Mouse (Mus musculus): ENCODE results near the gene Opn3. TPM values are rescaled to one million over a fixed set of nuclear protein-coding genes. Genes with fewer than 3 reads are reported as not detected.

Opn3 gene
- 7.4 and 12.6 TPM in 2 replicates for polyA plus RNA-seq (2014; fragmentation: Nextera tagmentation; extraction: Ambion mirVana)

GRCm38 (mm10) chr1:175692246-175692996 lies at the start of gene Opn3, which contains the start of gene Chml:
Gene Opn3, minus strand, starts transcription at chr1:175692776.
Gene Chml, minus strand, starts transcription at chr1:175692901.
- ATAC-seq (ENCODE audit: insufficient number of reproducible peaks, insufficient read depth, low FRiP score, low read depth), result peak; percentile 97
- Histone ChIP-seq H3K36me3 (ENCODE audit: control insufficient read depth, insufficient read depth, low read length) (no peaks in the 10 kb centered on the region), H3K27me3 (ENCODE audit: control insufficient read depth, insufficient read depth, low read length) (no peaks in the 10 kb centered on the region), H3K9ac (replicated peaks; ENCODE audit: low read depth, low read length) (peak within 1 kb of the TSS; percentile 74), H3K27ac (ENCODE audit: low read length) (peak within 1 kb of the TSS; percentile 66), H3K4me3 (ENCODE audit: low read depth, low read length) (peak within 1 kb of the TSS; percentile 80), H3K9me3 (ENCODE audit: control insufficient read depth, low read depth, low read length) (no peaks in the 10 kb centered on the region), H3K4me1 (ENCODE audit: control insufficient read depth, insufficient read depth, low read length) (peaks cover 3% of the 10 kb centered on the region; the same call in 1 of the 2 replicates), H3K4me2 (replicated peaks; ENCODE audit: low read depth, low read length) (peak within 1 kb of the TSS; percentile 81)
- WGBS, result under 1% methylated on average over 59 of the region's 73 CpGs

GRCm38 (mm10) chr1:175725771-175726170 lies 33.2 kb upstream of the Opn3 start:
- H3K9ac ChIP-seq (replicated peaks; ENCODE audit: low read depth, low read length), result no peak overlapping the region
- no peaks in the 10 kb centered on the region for H3K9me3 ChIP-seq (ENCODE audit: control insufficient read depth, low read depth, low read length)
- H3K27ac ChIP-seq (ENCODE audit: low read length), result no peak overlapping the region
- H3K27me3 ChIP-seq (ENCODE audit: control insufficient read depth, insufficient read depth, low read length), result no peaks in the 10 kb centered on the region
- H3K4me3 ChIP-seq (ENCODE audit: low read depth, low read length), result no peak overlapping the region
- no peaks in the 10 kb centered on the region for H3K4me1 ChIP-seq (ENCODE audit: control insufficient read depth, insufficient read depth, low read length)
- H3K36me3 ChIP-seq (ENCODE audit: control insufficient read depth, insufficient read depth, low read length), result no peaks in the 10 kb centered on the region
- H3K4me2 ChIP-seq (replicated peaks; ENCODE audit: low read depth, low read length), result no peak overlapping the region
- 29% methylated on average over 7 of the region's 7 CpGs for WGBS
- ATAC-seq (ENCODE audit: insufficient number of reproducible peaks, insufficient read depth, low FRiP score, low read depth), result peak; percentile 69; the same call in 1 of the 2 replicates

- Histone ChIP-seq H3K9ac (replicated peaks; ENCODE audit: low read depth, low read length) (no peak overlapping the region), H3K27ac (ENCODE audit: low read length) (no peak overlapping the region), H3K9me3 (ENCODE audit: control insufficient read depth, low read depth, low read length) (no peaks in the 10 kb centered on the region), H3K36me3 (ENCODE audit: control insufficient read depth, insufficient read depth, low read length) (no peaks in the 10 kb centered on the region), H3K4me1 (ENCODE audit: control insufficient read depth, insufficient read depth, low read length) (no peaks in the 10 kb centered on the region), H3K4me2 (replicated peaks; ENCODE audit: low read depth, low read length) (no peak overlapping the region), H3K27me3 (ENCODE audit: control insufficient read depth, insufficient read depth, low read length) (no peaks in the 10 kb centered on the region), H3K4me3 (ENCODE audit: low read depth, low read length) (no peak overlapping the region)
- WGBS, result 84% methylated on average over 9 of the region's 9 CpGs
- no peak for ATAC-seq (ENCODE audit: insufficient number of reproducible peaks, insufficient read depth, low FRiP score, low read depth)
Measured at GRCm38 (mm10) chr1:175716832-175717231, 24.3 kb upstream of the Opn3 start.

- H3K27me3 ChIP-seq (ENCODE audit: control insufficient read depth, insufficient read depth, low read length), result no peaks in the 10 kb centered on the region
- H3K9me3 ChIP-seq (ENCODE audit: control insufficient read depth, low read depth, low read length), result no peaks in the 10 kb centered on the region
- no peaks in the 10 kb centered on the region for H3K4me1 ChIP-seq (ENCODE audit: control insufficient read depth, insufficient read depth, low read length)
- H3K4me2 ChIP-seq (replicated peaks; ENCODE audit: low read depth, low read length), result no peak overlapping the region
- no peak overlapping the region for H3K9ac ChIP-seq (replicated peaks; ENCODE audit: low read depth, low read length)
- 76% methylated on average over 11 of the region's 11 CpGs for WGBS
- H3K36me3 ChIP-seq (ENCODE audit: control insufficient read depth, insufficient read depth, low read length), result no peaks in the 10 kb centered on the region
- no peak for ATAC-seq (ENCODE audit: insufficient number of reproducible peaks, insufficient read depth, low FRiP score, low read depth)
- H3K27ac ChIP-seq (ENCODE audit: low read length), result no peak overlapping the region
- no peak overlapping the region for H3K4me3 ChIP-seq (ENCODE audit: low read depth, low read length)
Measured at GRCm38 (mm10) chr1:175712338-175712909, 19.8 kb upstream of the Opn3 start.

GRCm38 (mm10) chr1:175708013-175708412 lies 15.4 kb upstream of the Opn3 start:
- no peaks in the 10 kb centered on the region for H3K27me3 ChIP-seq (ENCODE audit: control insufficient read depth, insufficient read depth, low read length)
- no peaks in the 10 kb centered on the region for H3K9me3 ChIP-seq (ENCODE audit: control insufficient read depth, low read depth, low read length)
- H3K4me1 ChIP-seq (ENCODE audit: control insufficient read depth, insufficient read depth, low read length), result no peaks in the 10 kb centered on the region
- no peak overlapping the region for H3K4me3 ChIP-seq (ENCODE audit: low read depth, low read length)
- no peaks in the 10 kb centered on the region for H3K36me3 ChIP-seq (ENCODE audit: control insufficient read depth, insufficient read depth, low read length)
- no peak overlapping the region for H3K4me2 ChIP-seq (replicated peaks; ENCODE audit: low read depth, low read length)
- H3K9ac ChIP-seq (replicated peaks; ENCODE audit: low read depth, low read length), result no peak overlapping the region
- ATAC-seq (ENCODE audit: insufficient number of reproducible peaks, insufficient read depth, low FRiP score, low read depth), result no peak
- no peak overlapping the region for H3K27ac ChIP-seq (ENCODE audit: low read length)

GRCm38 (mm10) chr1:175707599-175707998 lies 15.0 kb upstream of the Opn3 start:
- H3K27ac ChIP-seq (ENCODE audit: low read length), result no peak overlapping the region
- no peak for ATAC-seq (ENCODE audit: insufficient number of reproducible peaks, insufficient read depth, low FRiP score, low read depth)
- no peaks in the 10 kb centered on the region for H3K4me1 ChIP-seq (ENCODE audit: control insufficient read depth, insufficient read depth, low read length)
- 65% methylated on average over 5 of the region's 5 CpGs for WGBS
- H3K4me2 ChIP-seq (replicated peaks; ENCODE audit: low read depth, low read length), result no peak overlapping the region
- H3K4me3 ChIP-seq (ENCODE audit: low read depth, low read length), result no peak overlapping the region
- H3K36me3 ChIP-seq (ENCODE audit: control insufficient read depth, insufficient read depth, low read length), result no peaks in the 10 kb centered on the region
- H3K9me3 ChIP-seq (ENCODE audit: control insufficient read depth, low read depth, low read length), result no peaks in the 10 kb centered on the region
- H3K27me3 ChIP-seq (ENCODE audit: control insufficient read depth, insufficient read depth, low read length), result no peaks in the 10 kb centered on the region
- no peak overlapping the region for H3K9ac ChIP-seq (replicated peaks; ENCODE audit: low read depth, low read length)

- no peaks in the 10 kb centered on the region for H3K4me1 ChIP-seq (ENCODE audit: control insufficient read depth, insufficient read depth, low read length)
- WGBS, result 61% methylated on average over 4 of the region's 4 CpGs
- H3K9ac ChIP-seq (replicated peaks; ENCODE audit: low read depth, low read length), result no peak overlapping the region
- no peak overlapping the region for H3K4me3 ChIP-seq (ENCODE audit: low read depth, low read length)
- H3K36me3 ChIP-seq (ENCODE audit: control insufficient read depth, insufficient read depth, low read length), result no peaks in the 10 kb centered on the region
- no peak overlapping the region for H3K4me2 ChIP-seq (replicated peaks; ENCODE audit: low read depth, low read length)
- no peaks in the 10 kb centered on the region for H3K9me3 ChIP-seq (ENCODE audit: control insufficient read depth, low read depth, low read length)
- ATAC-seq (ENCODE audit: insufficient number of reproducible peaks, insufficient read depth, low FRiP score, low read depth), result peak; percentile 67; the same call in 1 of the 2 replicates
- H3K27ac ChIP-seq (ENCODE audit: low read length), result no peak overlapping the region
- H3K27me3 ChIP-seq (ENCODE audit: control insufficient read depth, insufficient read depth, low read length), result no peaks in the 10 kb centered on the region
Measured at GRCm38 (mm10) chr1:175701145-175701544, 8.6 kb upstream of the Opn3 start.

GRCm38 (mm10) chr1:175699796-175700195 lies 7.2 kb upstream of the Opn3 start:
- no peak for ATAC-seq (ENCODE audit: insufficient number of reproducible peaks, insufficient read depth, low FRiP score, low read depth)
- no peaks in the 10 kb centered on the region for H3K36me3 ChIP-seq (ENCODE audit: control insufficient read depth, insufficient read depth, low read length)
- H3K27me3 ChIP-seq (ENCODE audit: control insufficient read depth, insufficient read depth, low read length), result no peaks in the 10 kb centered on the region
- H3K9me3 ChIP-seq (ENCODE audit: control insufficient read depth, low read depth, low read length), result no peaks in the 10 kb centered on the region
- no peak overlapping the region for H3K9ac ChIP-seq (replicated peaks; ENCODE audit: low read depth, low read length)
- H3K4me3 ChIP-seq (ENCODE audit: low read depth, low read length), result no peak overlapping the region
- H3K27ac ChIP-seq (ENCODE audit: low read length), result no peak overlapping the region
- H3K4me1 ChIP-seq (ENCODE audit: control insufficient read depth, insufficient read depth, low read length), result no peaks in the 10 kb centered on the region
- no peak overlapping the region for H3K4me2 ChIP-seq (replicated peaks; ENCODE audit: low read depth, low read length)
- 21% methylated on average over 4 of the region's 4 CpGs for WGBS

All from stomach, embryonic 14.5 days (tissue).